Mouse (Mus musculus) MEL (cell line): ENCODE data around the gene Lcn2.

Experiments
- CTCF ChIP-seq, 3 experiments: IDR thresholded peaks in 2 of 3; conservative IDR thresholded peaks in 1 of 3; 2 replicates each; pipeline ENCODE4 v1.5.1; 2011 to 2012; ENCODE audit warnings: low read length in 3 of 3, low read depth in 2 of 3, mild to moderate bottlenecking in 2 of 3, improper control_type of control experiment in 1 of 3, inconsistent platforms in 1 of 3, mixed read lengths in 1 of 3, moderate library complexity in 1 of 3; ENCODE audit not compliant: control insufficient read depth in 1 of 3, insufficient read depth in 1 of 3, poor library complexity in 1 of 3, severe bottlenecking in 1 of 3
- MXI1 ChIP-seq: IDR thresholded peaks from 2 replicates; pipeline ENCODE4 v1.6.1; 2011; ENCODE audit warnings: mild to moderate bottlenecking, low read depth, low read length, improper control_type of control experiment
- MYC ChIP-seq: IDR thresholded peaks from 2 replicates; pipeline ENCODE4 v1.6.1; 2011; ENCODE audit warnings: low read depth, mild to moderate bottlenecking, low read length, improper control_type of control experiment, moderate library complexity
- RCOR1 ChIP-seq: IDR thresholded peaks from 2 replicates; pipeline ENCODE4 v1.6.1; 2012; ENCODE audit warnings: low read depth, mild to moderate bottlenecking, inconsistent platforms, low read length, improper control_type of control experiment
- TAL1 ChIP-seq: IDR thresholded peaks from 2 replicates; pipeline ENCODE4 v1.6.1; 2012; ENCODE audit warnings: mild to moderate bottlenecking, inconsistent platforms, low read length, moderate library complexity, mixed read lengths
- TCF12 ChIP-seq: IDR thresholded peaks from 2 replicates; pipeline ENCODE4 v1.6.1; 2014; ENCODE audit warnings: low read depth, mild to moderate bottlenecking, inconsistent platforms, low read length, improper control_type of control experiment, moderate library complexity

DNA sequence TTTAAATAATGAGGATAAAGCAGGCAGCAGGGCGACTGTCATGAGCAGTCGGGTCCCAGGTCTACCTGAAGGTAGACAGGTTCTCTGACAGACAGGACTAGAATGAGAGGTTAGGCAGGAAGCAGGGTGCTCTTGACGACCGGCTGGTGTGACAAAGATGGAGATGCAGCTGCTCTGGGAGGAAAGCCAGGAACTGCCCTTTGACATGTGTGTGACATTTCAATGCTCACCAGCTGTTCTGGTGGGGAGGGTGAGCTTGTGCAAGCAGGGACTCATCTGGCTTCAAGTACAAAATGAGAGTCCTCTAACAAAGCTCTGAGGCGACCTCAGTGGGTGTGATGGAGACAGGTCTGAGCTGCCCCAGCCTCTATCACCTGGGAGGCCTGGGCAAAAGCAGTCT is 25.9 kb upstream of the Lcn2 start:
- TF ChIP-seq RCOR1 (no peak), MXI1 (no peak), MYC (no peak), TCF12 (no peak), CTCF (IDR thresholded peaks at IDR 0.05 in 2 of 3, conservative IDR thresholded peaks at IDR 0.05 in 1 of 3; ENCODE audit: control insufficient read depth in 1 of 3, insufficient read depth in 1 of 3, low read depth in 2 of 3, low read length in 3 of 3, poor library complexity in 1 of 3, severe bottlenecking in 1 of 3) (no peak), TAL1 (no peak)
